Mouse (Mus musculus): ENCODE results near the gene Traip. TPM values are rescaled to one million over a fixed set of nuclear protein-coding genes. Genes with fewer than 3 reads are reported as not detected.

Traip gene
- total and polyA plus RNA-seq, 3 experiments: 0.37 to 1.2 (median 0.70) TPM

DNA sequence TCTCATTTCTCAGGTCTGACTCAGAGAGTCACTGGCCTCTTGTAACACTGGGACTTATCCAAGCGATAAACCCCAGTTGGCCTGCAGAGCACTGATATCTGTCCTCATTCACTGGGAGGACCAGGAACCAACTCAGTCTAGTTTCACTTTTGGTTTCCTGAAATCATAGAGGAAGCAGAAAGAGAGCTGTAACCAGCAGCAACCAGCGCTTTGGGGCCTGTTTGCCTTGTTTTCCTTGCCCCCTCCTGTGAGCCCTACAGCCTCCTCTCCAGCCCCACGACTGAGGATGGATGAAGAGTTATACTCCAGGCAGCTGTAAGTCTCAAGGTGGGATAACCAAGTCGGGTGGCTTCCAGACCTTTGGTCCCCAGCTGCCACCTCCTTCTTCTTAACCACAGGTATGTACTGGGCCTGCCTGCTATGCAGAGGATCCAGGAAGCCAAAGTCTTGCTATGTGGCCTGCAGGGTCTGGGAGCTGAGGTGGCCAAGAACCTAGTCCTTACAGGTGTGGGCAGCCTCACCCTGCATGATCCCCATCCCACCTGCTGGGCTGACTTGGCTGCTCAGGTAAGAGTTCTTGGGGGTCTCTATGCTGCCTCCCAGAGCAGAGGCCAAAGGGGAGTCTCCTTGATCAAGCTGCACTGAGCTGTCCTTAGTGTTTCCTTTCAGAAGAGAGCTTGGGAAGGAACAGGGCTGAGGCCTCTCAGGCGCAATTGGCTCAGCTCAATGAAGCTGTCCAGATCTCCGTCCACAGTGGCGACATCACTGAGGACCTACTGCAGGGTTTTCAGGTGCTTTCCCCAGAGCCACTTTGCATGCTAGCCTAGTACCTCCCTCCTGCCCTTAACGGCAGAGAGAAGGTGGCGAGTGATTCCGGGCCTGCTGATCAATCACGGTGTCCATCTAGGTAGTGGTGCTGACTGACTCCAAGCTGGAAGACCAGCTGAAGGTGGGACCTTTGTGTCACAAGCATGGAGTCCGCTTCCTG, 25.8 kb downstream of the Traip start, which contains the start of gene Uba7:
Gene Uba7, plus strand, starts transcription at position 107 of the 988 bp plus-strand sequence.
- DNase-seq: peak; percentile 64 to 65
- 36% methylated on average over 12 of the region's 12 CpGs for WGBS
- peak within 1 kb of the TSS; percentile 42 for H3K4me3 ChIP-seq
- intact Hi-C loops (cut with DNase I): no loop called here
- H3K4me1 ChIP-seq (ENCODE audit: control insufficient read depth, insufficient read depth, low read length): peaks cover 28% of the 10 kb centered on the region
- H3K27ac ChIP-seq: peak within 1 kb of the TSS; percentile 80
- H3K79me2 ChIP-seq (replicated peaks; ENCODE audit: control insufficient read depth, insufficient read depth, low read length): peaks cover 3% of the 10 kb centered on the region
- no peaks in the 10 kb centered on the region for H3K27me3 ChIP-seq (ENCODE audit: control insufficient read depth, insufficient read depth, low read length)
- peak; percentile 75; the same call in 1 of the 2 replicates for TF ChIP-seq POLR2A (IDR thresholded peaks at IDR 0.05; ENCODE audit: insufficient read depth, low read depth, low read length)
- TF ChIP-seq CTCF (IDR thresholded peaks at IDR 0.05): no peak
- peak; percentile 63; the same call in 1 of the 2 replicates for TF ChIP-seq EP300 (IDR thresholded peaks at IDR 0.05; ENCODE audit: insufficient read depth, low read depth, low read length)
- H3K36me3 ChIP-seq (ENCODE audit: control insufficient read depth, insufficient read depth, low read length): no peaks in the 10 kb centered on the region
- H3K9ac ChIP-seq (ENCODE audit: low read depth, low read length): peak within 1 kb of the TSS; percentile 84

DNA sequence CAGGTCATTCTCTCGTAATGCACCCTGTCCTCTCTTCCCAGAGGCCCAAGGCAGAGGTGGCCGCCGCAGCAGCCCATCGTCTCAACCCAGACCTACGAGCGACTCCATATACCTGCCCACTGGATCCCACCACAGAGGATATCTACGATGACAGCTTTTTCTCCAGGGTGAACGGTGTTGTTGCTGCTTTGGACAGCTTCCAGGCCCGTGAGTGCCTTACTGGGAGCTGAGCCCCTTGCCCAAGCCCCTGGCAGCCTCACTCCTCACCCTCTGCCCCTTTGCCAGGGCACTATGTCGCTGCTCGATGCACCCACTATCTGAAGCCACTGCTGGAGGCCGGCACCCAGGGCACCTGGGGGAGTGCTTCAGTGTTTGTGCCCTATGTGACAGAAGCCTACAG, 28.9 kb downstream of the Traip start:
- peaks cover 42% of the 10 kb centered on the region for H3K4me1 ChIP-seq (ENCODE audit: control insufficient read depth, insufficient read depth, low read length)
- no peaks in the 10 kb centered on the region; the same call in 1 of the 2 replicates for H3K36me3 ChIP-seq (ENCODE audit: control insufficient read depth, insufficient read depth, low read length)
- H3K4me3 ChIP-seq: no peak overlapping the region
- H3K79me2 ChIP-seq (replicated peaks; ENCODE audit: control insufficient read depth, insufficient read depth, low read length): peaks cover 3% of the 10 kb centered on the region
- 90% methylated on average over 12 of the region's 12 CpGs for WGBS
- no peak overlapping the region for H3K27ac ChIP-seq
- no peak overlapping the region for H3K9ac ChIP-seq (ENCODE audit: low read depth, low read length)
- H3K27me3 ChIP-seq (ENCODE audit: control insufficient read depth, insufficient read depth, low read length): no peaks in the 10 kb centered on the region
- intact Hi-C loops (cut with DNase I): no loop called here
- DNase-seq: no peak
- no peak for TF ChIP-seq POLR2A (IDR thresholded peaks at IDR 0.05; ENCODE audit: insufficient read depth, low read depth, low read length)
- TF ChIP-seq CTCF (IDR thresholded peaks at IDR 0.05): no peak
- no peak for TF ChIP-seq EP300 (IDR thresholded peaks at IDR 0.05; ENCODE audit: insufficient read depth, low read depth, low read length)

DNA sequence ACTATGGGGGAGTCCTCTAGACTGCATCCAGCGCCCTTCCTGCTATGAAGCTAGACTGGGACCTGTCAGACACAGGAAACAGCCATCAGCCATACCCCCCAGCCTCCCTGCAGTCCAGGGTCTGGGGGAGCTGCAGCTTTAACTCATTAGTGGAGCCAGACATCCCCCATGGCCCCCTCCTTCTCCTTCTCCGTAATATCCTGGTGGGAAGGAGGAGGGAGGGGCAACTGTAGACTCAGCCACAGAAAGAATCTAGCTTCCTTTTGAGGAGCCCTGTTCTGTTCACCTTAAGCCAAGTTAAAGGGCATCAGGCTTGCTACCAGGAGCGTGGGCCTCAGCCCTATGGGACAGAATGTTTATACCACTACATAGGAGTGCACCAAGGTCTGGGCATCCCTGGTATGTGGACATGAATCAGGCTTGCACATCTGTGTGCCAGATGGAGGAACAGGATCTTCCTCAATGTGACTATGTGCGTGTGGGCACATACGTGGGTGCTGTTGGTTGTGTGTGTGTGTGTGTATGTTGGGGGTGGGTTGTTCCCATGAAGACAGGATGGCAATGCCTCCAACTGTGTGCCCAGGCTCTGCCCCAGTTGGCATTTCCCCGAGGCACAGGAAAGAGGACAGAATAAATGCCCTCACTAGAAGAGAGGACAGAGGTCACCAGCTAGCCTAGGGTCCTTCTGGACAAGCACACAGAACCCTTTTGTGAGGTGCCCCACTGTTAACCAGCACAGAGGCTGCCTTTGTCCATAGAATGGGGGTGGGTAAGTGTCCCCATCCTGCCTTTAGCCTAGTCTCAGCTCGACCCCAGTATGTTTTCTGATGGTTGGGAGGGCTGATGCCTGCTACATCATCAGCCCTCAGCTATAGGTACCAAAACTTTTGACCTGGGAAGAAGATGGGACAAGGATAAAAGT, 32.0 kb downstream of the Traip start:
- H3K4me1 ChIP-seq (ENCODE audit: control insufficient read depth, insufficient read depth, low read length): peaks cover 24% of the 10 kb centered on the region
- no peaks in the 10 kb centered on the region for H3K27me3 ChIP-seq (ENCODE audit: control insufficient read depth, insufficient read depth, low read length)
- intact Hi-C loops (cut with DNase I): no loop called here
- no peaks in the 10 kb centered on the region; the same call in 1 of the 2 replicates for H3K36me3 ChIP-seq (ENCODE audit: control insufficient read depth, insufficient read depth, low read length)
- H3K27ac ChIP-seq: peak overlapping the region; percentile 97
- DNase-seq: peak in 1 of 2 experiments; percentile 35
- H3K79me2 ChIP-seq (replicated peaks; ENCODE audit: control insufficient read depth, insufficient read depth, low read length): no peaks in the 10 kb centered on the region
- peak overlapping the region; percentile 53 for H3K9ac ChIP-seq (ENCODE audit: low read depth, low read length)
- H3K4me3 ChIP-seq: peak overlapping the region; percentile 44
- no peak; the same call in 1 of the 2 replicates for TF ChIP-seq EP300 (IDR thresholded peaks at IDR 0.05; ENCODE audit: insufficient read depth, low read depth, low read length)
- peak; percentile 82 for TF ChIP-seq POLR2A (IDR thresholded peaks at IDR 0.05; ENCODE audit: insufficient read depth, low read depth, low read length)
- WGBS: 24% methylated on average over 7 of the region's 7 CpGs

DNA sequence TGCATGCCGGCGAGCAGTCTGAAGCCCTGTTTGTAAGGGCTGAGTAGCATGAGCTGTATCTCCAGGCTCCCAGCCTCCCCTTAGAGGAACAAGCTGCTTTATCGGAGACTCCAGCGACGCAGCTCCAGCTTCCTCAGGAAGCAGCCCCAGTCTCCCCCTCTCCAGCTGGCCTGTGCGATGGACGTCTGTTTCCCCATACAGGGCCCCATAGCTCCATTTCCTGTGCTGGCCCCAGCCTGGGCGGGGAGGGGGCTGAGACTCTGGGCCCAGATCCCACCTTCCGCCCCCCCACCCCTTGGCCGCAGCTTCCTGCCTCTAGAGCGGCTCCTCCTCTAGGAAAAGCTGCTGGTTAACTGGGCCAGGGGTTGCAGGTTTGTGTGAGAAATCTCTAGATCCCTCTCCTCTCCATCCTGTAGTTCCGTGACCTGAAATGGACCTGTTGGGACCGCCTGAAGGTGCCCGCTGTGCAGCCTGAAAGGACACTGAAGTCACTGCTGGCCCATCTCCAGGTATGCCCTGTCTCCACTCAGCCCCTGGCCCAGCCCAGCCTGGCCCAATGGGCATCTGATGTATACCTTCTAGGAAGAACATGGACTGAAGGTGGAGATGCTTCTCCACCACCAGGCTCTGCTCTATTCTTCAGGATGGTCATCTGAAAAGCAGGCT, 32.9 kb downstream of the Traip start, which contains the start of gene Gm20661:
Gene Gm20661, plus strand, starts transcription at position 378 of the 666 bp plus-strand sequence.
- H3K27me3 ChIP-seq (ENCODE audit: control insufficient read depth, insufficient read depth, low read length): no peaks in the 10 kb centered on the region
- no peaks in the 10 kb centered on the region for H3K79me2 ChIP-seq (replicated peaks; ENCODE audit: control insufficient read depth, insufficient read depth, low read length)
- 14% methylated on average over 14 of the region's 14 CpGs for WGBS
- DNase-seq: peak; percentile 82 to 89
- H3K36me3 ChIP-seq (ENCODE audit: control insufficient read depth, insufficient read depth, low read length): no peaks in the 10 kb centered on the region; the same call in 1 of the 2 replicates
- H3K4me3 ChIP-seq: peak within 1 kb of the TSS; percentile 94
- H3K9ac ChIP-seq (ENCODE audit: low read depth, low read length): peak within 1 kb of the TSS; percentile 81
- intact Hi-C loops (cut with DNase I): no loop called here
- peak; percentile 86 for TF ChIP-seq POLR2A (IDR thresholded peaks at IDR 0.05; ENCODE audit: insufficient read depth, low read depth, low read length)
- TF ChIP-seq CTCF (IDR thresholded peaks at IDR 0.05): no peak
- peak; percentile 98 for TF ChIP-seq EP300 (IDR thresholded peaks at IDR 0.05; ENCODE audit: insufficient read depth, low read depth, low read length)
- peaks cover 24% of the 10 kb centered on the region for H3K4me1 ChIP-seq (ENCODE audit: control insufficient read depth, insufficient read depth, low read length)
- H3K27ac ChIP-seq: peak within 1 kb of the TSS; percentile 97

DNA sequence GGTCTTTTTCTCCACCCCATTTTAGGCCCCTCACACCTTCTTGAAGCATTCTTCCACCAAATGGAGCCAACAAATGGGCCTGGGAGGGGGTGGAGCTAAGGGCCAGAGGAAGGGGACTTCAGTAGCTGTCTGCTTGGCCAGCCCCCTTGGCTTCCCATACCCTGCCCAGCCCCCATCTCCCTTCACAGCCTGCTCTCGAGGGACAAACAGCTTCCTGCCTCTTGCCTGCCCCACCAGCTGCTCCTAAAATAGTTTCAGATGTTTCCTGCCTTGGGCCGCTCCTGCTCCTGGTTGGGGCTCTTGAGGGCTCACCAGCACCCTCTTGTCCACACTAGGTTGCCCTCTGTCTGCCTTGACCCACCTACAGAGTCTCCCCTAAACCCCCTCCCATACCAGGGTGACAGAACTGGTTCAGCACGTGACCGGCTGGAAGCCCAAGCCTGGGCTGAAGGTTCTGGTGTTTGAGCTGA, 33.5 kb downstream of the Traip start:
- TF ChIP-seq EP300 (IDR thresholded peaks at IDR 0.05; ENCODE audit: insufficient read depth, low read depth, low read length) (peak; percentile 99), POLR2A (IDR thresholded peaks at IDR 0.05; ENCODE audit: insufficient read depth, low read depth, low read length) (peak; percentile 87), CTCF (IDR thresholded peaks at IDR 0.05) (no peak)
- Histone ChIP-seq H3K4me3 (peak overlapping the region; percentile 94), H3K27ac (peak overlapping the region; percentile 97), H3K36me3 (ENCODE audit: control insufficient read depth, insufficient read depth, low read length) (no peaks in the 10 kb centered on the region; the same call in 1 of the 2 replicates), H3K4me1 (ENCODE audit: control insufficient read depth, insufficient read depth, low read length) (peaks cover 24% of the 10 kb centered on the region), H3K79me2 (replicated peaks; ENCODE audit: control insufficient read depth, insufficient read depth, low read length) (no peaks in the 10 kb centered on the region), H3K9ac (ENCODE audit: low read depth, low read length) (peak overlapping the region; percentile 81), H3K27me3 (ENCODE audit: control insufficient read depth, insufficient read depth, low read length) (no peaks in the 10 kb centered on the region)
- WGBS: 24% methylated on average over 4 of the region's 4 CpGs
- peak; percentile 87 to 92 for DNase-seq
- intact Hi-C loops (cut with DNase I): no loop called here

All from heart, adult 2 months (tissue).